Mouse (Mus musculus) MEL (cell line): ENCODE data around the gene Psmd9.

Source experiments
- CTCF ChIP-seq, 3 experiments: IDR thresholded peaks in 2 of 3; conservative IDR thresholded peaks in 1 of 3; 2 replicates each; pipeline ENCODE4 v1.5.1; 2011 to 2012; ENCODE audit warnings: low read length in 3 of 3, low read depth in 2 of 3, mild to moderate bottlenecking in 2 of 3, improper control_type of control experiment in 1 of 3, inconsistent platforms in 1 of 3, mixed read lengths in 1 of 3, moderate library complexity in 1 of 3; ENCODE audit not compliant: control insufficient read depth in 1 of 3, insufficient read depth in 1 of 3, poor library complexity in 1 of 3, severe bottlenecking in 1 of 3
- EP300 ChIP-seq, 2 experiments: IDR thresholded peaks; 2 replicates each; pipeline ENCODE4 v1.6.1; 2011; ENCODE audit warnings: improper control_type of control experiment in 2 of 2, low read length in 2 of 2, low read depth in 1 of 2, mild to moderate bottlenecking in 1 of 2
- UBTF ChIP-seq: IDR thresholded peaks from 2 replicates; pipeline ENCODE4 v1.6.1; 2012; ENCODE audit warnings: low read depth, mild to moderate bottlenecking, inconsistent platforms, low read length, improper control_type of control experiment, moderate library complexity, borderline replicate concordance; ENCODE audit not compliant: insufficient read depth

- no peak for TF ChIP-seq UBTF
- no peak for TF ChIP-seq CTCF (IDR thresholded peaks at IDR 0.05 in 2 of 3, conservative IDR thresholded peaks at IDR 0.05 in 1 of 3; ENCODE audit: control insufficient read depth in 1 of 3, insufficient read depth in 1 of 3, low read depth in 2 of 3, low read length in 3 of 3, poor library complexity in 1 of 3, severe bottlenecking in 1 of 3)
- TF ChIP-seq EP300 (IDR thresholded peaks at IDR 0.05; ENCODE audit: low read depth in 1 of 2, low read length in 2 of 2) = no peak
Measured at GRCm38 (mm10) chr5:123159446-123159845, 9.8 kb upstream of the Psmd9 start.
